Mouse (Mus musculus) embryonic facial prominence, embryonic 14.5 days (tissue): Measurements from ENCODE around the gene Ccdc146. TPM values are rescaled to one million over a fixed set of nuclear protein-coding genes. Genes with fewer than 3 reads are reported as not detected.

Source experiments
- polyA plus RNA-seq: library from polyadenylated mRNA; unstranded; fragments of >200 nt; fragmentation: Nextera tagmentation; extraction: Ambion mirVana; gene quantifications from 2 replicates; pipeline ENCODE4 v1.2.1, GENCODE M21; 2014

Gene Ccdc146
- polyA plus RNA-seq, 1 experiment from 2014 or later = 2.8 TPM

Other genes starting within 250 kb of the Ccdc146 start
- 3.6 and 4.2 TPM in 2 replicates for gene Gsap, start 238.4 kb downstream of the Ccdc146 start, polyA plus RNA-seq
- 4.1 and 4.5 TPM in 2 replicates for gene Fgl2, start 52.0 kb downstream of the Ccdc146 start, polyA plus RNA-seq
- gene Fam185a, start 281 bp upstream of the Ccdc146 start, polyA plus RNA-seq = 6.3 and 6.6 TPM in 2 replicates
- gene Lrrc17, start 118.9 kb upstream of the Ccdc146 start, polyA plus RNA-seq = 138 and 151 TPM in 2 replicates
- gene Fbxl13, start 221.0 kb upstream of the Ccdc146 start, polyA plus RNA-seq = 0.25 and 0.46 TPM in 2 replicates
- 37.1 and 40.6 TPM in 2 replicates for gene Armc10, start 221.1 kb upstream of the Ccdc146 start, polyA plus RNA-seq